Mouse (Mus musculus): ENCODE data around the gene Rad51b. TPM values are rescaled to one million over a fixed set of nuclear protein-coding genes. Genes with fewer than 3 reads are reported as not detected.

Rad51b gene
- polyA plus RNA-seq, 1 experiment from 2014 or later, result 4.3 TPM

DNA sequence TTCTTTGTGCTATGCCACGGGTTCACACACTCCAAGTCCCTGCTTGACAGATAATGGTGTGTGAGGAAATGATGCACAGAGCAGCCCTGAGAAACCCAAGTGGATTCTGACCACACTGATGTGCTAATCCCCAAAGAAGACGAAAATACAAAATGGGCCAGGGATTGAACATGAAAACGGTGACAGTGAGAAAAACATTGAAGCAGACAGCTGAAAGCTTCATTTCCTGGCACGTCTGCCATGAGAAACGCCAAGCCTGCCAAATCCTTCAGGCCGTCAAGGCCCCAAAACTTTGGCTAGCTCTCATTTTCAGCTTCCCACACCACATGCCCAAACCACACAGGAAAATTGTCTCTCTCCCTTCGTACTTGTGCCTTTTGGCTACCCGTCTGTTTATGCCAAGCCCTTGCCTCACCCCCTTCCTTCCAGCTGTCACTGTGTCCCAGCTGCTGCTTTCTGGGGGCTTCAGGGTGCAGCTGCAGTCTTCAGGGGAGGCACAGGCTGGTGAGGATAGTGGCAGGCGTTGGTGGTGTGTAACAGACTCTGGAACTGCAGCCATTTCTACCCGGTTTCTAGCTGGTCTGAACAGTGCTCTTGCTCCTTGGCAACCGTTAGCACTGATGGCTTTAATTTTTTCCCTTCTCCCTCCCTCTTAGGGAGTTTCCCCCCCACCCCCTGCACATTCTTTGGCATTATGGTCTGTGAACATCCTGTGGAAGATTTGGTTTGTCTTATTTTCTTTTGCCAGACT, 214.5 kb downstream of the Rad51b start:
- Histone ChIP-seq H3K4me1 (replicated peaks) (peaks cover 10% of the 10 kb centered on the region; the same call in 1 of the 2 replicates), H3K27me3 (no peaks in the 10 kb centered on the region), H3K4me2 (no peak overlapping the region), H3K9me3 (replicated peaks) (no peaks in the 10 kb centered on the region), H3K9ac (no peak overlapping the region), H3K27ac (replicated peaks) (no peak overlapping the region), H3K4me3 (replicated peaks) (no peak overlapping the region), H3K36me3 (replicated peaks) (no peaks in the 10 kb centered on the region)
- whole genome bisulfite sequencing (ENCODE audit: insufficient replicate concordance), result 54% methylated on average over 11 of the region's 11 CpGs
- ATAC-seq (ENCODE audit: insufficient read depth), result no peak

GRCm38 (mm10) chr12:79512205-79512886, 215.3 kb downstream of the Rad51b start:
- no peak overlapping the region for H3K4me2 ChIP-seq
- 76% methylated on average over 10 of the region's 10 CpGs for WGBS (ENCODE audit: insufficient replicate concordance)
- no peak for ATAC-seq (ENCODE audit: insufficient read depth)
- H3K4me1 ChIP-seq (replicated peaks), result 0 out of 2 replicates have a peak, but pooled peaks cover 3% of the 10 kb centered on the region
- no peak overlapping the region for H3K9ac ChIP-seq
- H3K27me3 ChIP-seq, result no peaks in the 10 kb centered on the region
- H3K4me3 ChIP-seq (replicated peaks), result no peak overlapping the region
- no peaks in the 10 kb centered on the region for H3K36me3 ChIP-seq (replicated peaks)
- no peaks in the 10 kb centered on the region for H3K9me3 ChIP-seq (replicated peaks)
- no peak overlapping the region for H3K27ac ChIP-seq (replicated peaks)

DNA sequence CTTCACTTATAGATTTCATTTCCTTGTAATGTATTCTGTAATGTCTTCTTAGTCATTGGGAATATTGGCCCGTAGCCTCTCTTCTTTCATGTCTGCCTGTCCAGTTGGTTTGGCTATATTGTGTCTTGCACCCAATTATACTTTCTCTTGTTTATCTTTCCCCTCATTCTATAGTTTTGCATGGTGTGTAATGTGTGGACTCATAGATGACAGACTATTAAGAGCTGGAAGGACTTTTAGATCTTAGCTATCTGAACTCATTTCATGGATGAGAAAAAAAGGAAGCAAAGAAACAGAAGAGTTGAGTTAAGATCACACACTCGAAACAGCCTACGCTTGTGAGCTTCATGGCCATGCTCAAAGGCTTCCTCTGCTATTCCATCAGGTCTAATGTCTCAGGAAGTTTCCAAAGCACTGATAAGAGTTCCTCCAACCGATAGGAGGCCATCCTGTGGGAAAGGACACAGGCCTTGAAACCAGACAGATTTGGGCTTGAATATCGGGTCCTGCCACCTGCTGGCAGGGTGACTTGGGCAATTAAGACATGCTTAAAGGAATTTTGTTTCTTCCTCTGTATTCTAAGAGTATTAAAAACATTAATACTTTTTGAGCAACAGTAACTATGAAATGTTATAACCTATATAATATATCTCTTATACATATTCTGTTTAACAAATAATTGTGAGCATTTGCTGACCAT, 216.1 kb downstream of the Rad51b start:
- no peaks in the 10 kb centered on the region for H3K27me3 ChIP-seq
- no peak overlapping the region for H3K9ac ChIP-seq
- no peak overlapping the region for H3K4me3 ChIP-seq (replicated peaks)
- no peak overlapping the region for H3K27ac ChIP-seq (replicated peaks)
- 0 out of 2 replicates have a peak, but pooled peaks cover 3% of the 10 kb centered on the region for H3K4me1 ChIP-seq (replicated peaks)
- WGBS (ENCODE audit: insufficient replicate concordance), result 58% methylated on average over 5 of the region's 5 CpGs
- H3K4me2 ChIP-seq, result no peak overlapping the region
- no peak for ATAC-seq (ENCODE audit: insufficient read depth)
- no peaks in the 10 kb centered on the region for H3K36me3 ChIP-seq (replicated peaks)
- H3K9me3 ChIP-seq (replicated peaks), result no peaks in the 10 kb centered on the region

- Histone ChIP-seq H3K4me1 (replicated peaks) (0 out of 2 replicates have a peak, but pooled peaks cover 3% of the 10 kb centered on the region), H3K9me3 (replicated peaks) (no peaks in the 10 kb centered on the region), H3K4me2 (no peak overlapping the region), H3K9ac (no peak overlapping the region), H3K4me3 (replicated peaks) (no peak overlapping the region), H3K27me3 (no peaks in the 10 kb centered on the region), H3K36me3 (replicated peaks) (no peaks in the 10 kb centered on the region), H3K27ac (replicated peaks) (no peak overlapping the region)
- ATAC-seq (ENCODE audit: insufficient read depth), result no peak
- WGBS (ENCODE audit: insufficient replicate concordance), result 87% methylated on average over 3 of the region's 3 CpGs
Observed at GRCm38 (mm10) chr12:79514680-79515079, 217.6 kb downstream of the Rad51b start.

DNA sequence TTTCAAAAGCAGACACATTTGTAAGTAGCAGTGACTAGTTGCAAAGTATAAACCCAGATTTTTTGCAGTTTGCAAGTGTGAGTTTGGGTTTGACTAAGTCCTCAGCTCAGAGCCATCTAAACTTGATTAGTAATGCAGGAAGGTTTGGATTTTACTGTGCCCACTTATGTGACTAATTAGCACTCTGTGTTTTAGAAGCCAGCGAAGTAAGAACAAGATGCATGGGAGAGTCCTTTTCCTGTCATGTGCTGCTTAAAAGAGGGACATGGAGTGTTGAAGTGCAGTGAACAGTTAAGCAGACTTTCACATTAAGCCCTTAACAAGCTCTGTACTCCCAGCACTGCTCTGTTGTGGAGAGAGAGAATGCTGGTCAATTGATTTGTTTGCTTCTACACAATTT, 225.3 kb downstream of the Rad51b start:
- Histone ChIP-seq H3K4me2 (no peak overlapping the region), H3K4me1 (replicated peaks) (no peaks in the 10 kb centered on the region), H3K4me3 (replicated peaks) (no peak overlapping the region), H3K27ac (replicated peaks) (no peak overlapping the region), H3K9ac (no peak overlapping the region), H3K27me3 (no peaks in the 10 kb centered on the region), H3K36me3 (replicated peaks) (no peaks in the 10 kb centered on the region), H3K9me3 (replicated peaks) (no peaks in the 10 kb centered on the region)
- no peak for ATAC-seq (ENCODE audit: insufficient read depth)
- 53% methylated on average over 1 of the region's 1 CpGs for WGBS (ENCODE audit: insufficient replicate concordance)

DNA sequence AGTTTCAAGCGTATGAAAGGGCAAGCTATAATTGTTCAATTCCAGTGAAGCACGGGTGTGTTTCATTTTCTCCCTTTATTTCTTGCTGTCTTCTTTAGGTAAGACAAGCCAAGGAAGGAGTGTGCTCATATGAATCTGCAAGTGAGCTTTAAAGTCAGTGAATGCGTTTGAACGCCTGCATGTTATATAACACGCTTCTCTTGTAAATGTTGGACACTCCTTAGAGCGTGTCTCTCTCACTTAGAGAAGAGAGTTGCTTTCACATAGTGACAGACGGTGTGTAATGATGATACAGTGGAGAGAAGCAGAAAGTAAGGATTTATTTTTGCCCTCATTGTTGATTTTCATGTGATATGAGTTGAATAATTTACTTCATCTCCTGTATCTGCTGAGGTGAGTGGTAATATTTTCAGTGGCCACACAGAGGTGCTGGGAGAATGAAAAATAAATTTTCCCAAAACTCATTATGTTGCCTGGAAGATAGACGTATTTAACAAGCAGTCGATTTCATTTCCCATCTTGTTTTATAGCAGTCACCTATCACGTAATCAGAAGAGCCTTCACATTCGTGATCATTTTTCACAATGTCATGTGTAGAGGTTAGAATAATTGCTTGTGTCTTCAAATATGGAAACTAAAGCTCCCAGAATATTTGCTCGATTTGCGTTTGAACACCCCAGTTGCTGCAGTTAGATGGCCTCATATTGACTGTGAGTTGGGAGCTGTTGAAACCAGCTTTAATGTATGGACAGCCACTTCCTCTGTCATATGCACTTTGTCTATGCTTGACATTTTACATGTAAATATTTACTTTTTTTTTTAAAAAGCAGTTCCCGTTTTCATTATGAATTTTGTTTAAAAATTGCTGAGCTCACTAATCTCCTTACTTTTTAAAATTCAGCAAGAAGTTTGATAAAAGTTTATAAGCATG, 228.1 kb downstream of the Rad51b start:
- H3K4me2 ChIP-seq, result no peak overlapping the region
- no peak overlapping the region for H3K9ac ChIP-seq
- ATAC-seq (ENCODE audit: insufficient read depth), result no peak
- no peaks in the 10 kb centered on the region for H3K4me1 ChIP-seq (replicated peaks)
- no peaks in the 10 kb centered on the region for H3K27me3 ChIP-seq
- no peak overlapping the region for H3K27ac ChIP-seq (replicated peaks)
- no peak overlapping the region for H3K4me3 ChIP-seq (replicated peaks)
- no peaks in the 10 kb centered on the region for H3K36me3 ChIP-seq (replicated peaks)
- WGBS (ENCODE audit: insufficient replicate concordance), result 73% methylated on average over 14 of the region's 14 CpGs
- H3K9me3 ChIP-seq (replicated peaks), result no peaks in the 10 kb centered on the region

GRCm38 (mm10) chr12:79525872-79526271, 228.8 kb downstream of the Rad51b start:
- 80% methylated on average over 8 of the region's 8 CpGs for WGBS (ENCODE audit: insufficient replicate concordance)
- ATAC-seq (ENCODE audit: insufficient read depth), result no peak
- H3K36me3 ChIP-seq (replicated peaks), result no peaks in the 10 kb centered on the region

DNA sequence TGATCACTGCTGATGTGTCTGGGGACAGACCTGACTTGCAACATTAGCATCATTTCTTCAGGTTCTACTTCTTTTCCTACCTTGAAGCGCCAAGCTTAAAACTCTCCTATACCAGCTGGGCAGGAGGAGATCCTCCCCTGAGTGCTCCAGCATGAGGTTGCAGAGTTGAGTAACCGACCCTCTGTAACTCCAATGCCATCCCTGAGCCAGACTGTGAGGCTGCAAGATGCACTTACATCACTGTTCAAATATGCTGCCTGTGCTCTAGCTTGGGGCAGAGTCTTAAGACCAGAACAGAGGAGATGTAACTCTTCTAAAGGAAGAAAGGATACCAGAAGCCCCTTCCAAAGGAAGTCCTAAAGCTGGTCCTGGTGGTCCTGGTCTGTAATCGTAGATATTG, 230.1 kb downstream of the Rad51b start:
- Histone ChIP-seq H3K9ac (no peak overlapping the region), H3K9me3 (replicated peaks) (no peaks in the 10 kb centered on the region), H3K4me3 (replicated peaks) (no peak overlapping the region), H3K4me2 (no peak overlapping the region), H3K4me1 (replicated peaks) (no peaks in the 10 kb centered on the region), H3K27me3 (no peaks in the 10 kb centered on the region), H3K27ac (replicated peaks) (no peak overlapping the region), H3K36me3 (replicated peaks) (no peaks in the 10 kb centered on the region)
- 56% methylated on average over 3 of the region's 3 CpGs for WGBS (ENCODE audit: insufficient replicate concordance)
- no peak for ATAC-seq (ENCODE audit: insufficient read depth)

More at GRCm38 (mm10) chr12:79525872-79526271, 228.8 kb downstream of the Rad51b start:
- H3K4me3 ChIP-seq (replicated peaks), result no peak overlapping the region
- no peak overlapping the region for H3K4me2 ChIP-seq
- H3K4me1 ChIP-seq (replicated peaks), result no peaks in the 10 kb centered on the region
- H3K27me3 ChIP-seq, result no peaks in the 10 kb centered on the region
- no peak overlapping the region for H3K9ac ChIP-seq
- no peaks in the 10 kb centered on the region for H3K9me3 ChIP-seq (replicated peaks)
- H3K27ac ChIP-seq (replicated peaks), result no peak overlapping the region

- Histone ChIP-seq H3K9me3 (replicated peaks) (no peaks in the 10 kb centered on the region), H3K27me3 (no peaks in the 10 kb centered on the region), H3K9ac (no peak overlapping the region), H3K4me2 (no peak overlapping the region), H3K4me1 (replicated peaks) (no peaks in the 10 kb centered on the region), H3K4me3 (replicated peaks) (no peak overlapping the region), H3K36me3 (replicated peaks) (no peaks in the 10 kb centered on the region), H3K27ac (replicated peaks) (no peak overlapping the region)
- ATAC-seq (ENCODE audit: insufficient read depth), result no peak
- WGBS (ENCODE audit: insufficient replicate concordance), result 66% methylated on average over 10 of the region's 10 CpGs
Observed at GRCm38 (mm10) chr12:79530275-79530902, 233.3 kb downstream of the Rad51b start.
